Mouse (Mus musculus) liver, postnatal 0 days (tissue): ENCODE data around the gene Sphk1.

ENCODE experiments used
- CTCF ChIP-seq: sonication (generic); IDR thresholded peaks from 2 replicates; pipeline ENCODE4 v1.5.1; 2016; ENCODE audit warnings: antibody characterized with exemption, low read depth
- EP300 ChIP-seq: IDR thresholded peaks from 2 replicates; pipeline ENCODE4 v1.6.1; 2016; ENCODE audit warnings: antibody characterized with exemption, low read depth, mild to moderate bottlenecking

DNA sequence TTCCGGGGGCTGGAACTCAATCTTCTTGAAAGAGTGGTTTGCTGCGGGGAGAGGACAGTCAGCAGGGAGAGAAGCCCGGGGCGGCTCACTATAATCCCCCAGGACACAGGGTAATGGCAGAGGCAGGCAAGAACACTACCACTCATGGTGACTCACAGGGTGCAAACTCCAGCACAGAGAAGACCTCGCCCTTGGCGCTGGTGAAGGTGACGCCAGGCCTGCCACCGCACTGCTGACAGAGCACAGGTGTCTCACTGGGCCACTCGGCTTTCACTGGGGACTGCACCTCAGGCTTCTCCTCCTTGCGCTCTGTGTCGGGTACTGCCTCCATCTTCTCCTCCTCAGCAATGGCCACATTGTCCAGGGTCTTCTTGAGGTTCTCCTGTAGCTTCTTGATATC lies 10.5 kb downstream of the Sphk1 start:
- TF ChIP-seq CTCF = no peak
- TF ChIP-seq EP300 = no peak
